Mouse (Mus musculus) right cerebral cortex, adult 18-20 months (tissue): ENCODE data around the gene Hoxd3.

Experiments used
- DNase-seq: peaks from one replicate; pipeline ENCODE4 v3.0.0; 2022; ENCODE audit warnings: mixed read lengths

Hoxd3 gene

GRCm38 (mm10) chr2:74693432-74693827, 18.3 kb upstream of the Hoxd3 start:
- DNase-seq, result no peak

- DNase-seq, result no peak
Observed at GRCm38 (mm10) chr2:74694066-74694465, 17.7 kb upstream of the Hoxd3 start.

- DNase-seq, result no peak
Observed at GRCm38 (mm10) chr2:74695383-74695782, 16.3 kb upstream of the Hoxd3 start.

GRCm38 (mm10) chr2:74695813-74696430, 15.8 kb upstream of the Hoxd3 start:
- no peak for DNase-seq

GRCm38 (mm10) chr2:74696442-74697335, 15.0 kb upstream of the Hoxd3 start:
- DNase-seq, result no peak

- no peak for DNase-seq
Observed at GRCm38 (mm10) chr2:74697567-74698121, 14.1 kb upstream of the Hoxd3 start, which contains the start of gene Hoxd9. Gene Hoxd9, plus strand, starts transcription at chr2:74697727.

- DNase-seq, result no peak
Observed at GRCm38 (mm10) chr2:74698201-74699052, 13.3 kb upstream of the Hoxd3 start.

- DNase-seq, result no peak
Observed at GRCm38 (mm10) chr2:74699053-74699430, 12.7 kb upstream of the Hoxd3 start.

GRCm38 (mm10) chr2:74699664-74700545, 11.8 kb upstream of the Hoxd3 start:
- DNase-seq, result no peak

- no peak for DNase-seq
Observed at GRCm38 (mm10) chr2:74700546-74701112, 11.1 kb upstream of the Hoxd3 start.

GRCm38 (mm10) chr2:74701949-74702819, 9.5 kb upstream of the Hoxd3 start:
- DNase-seq, result peak; percentile 60

- no peak for DNase-seq
Observed at GRCm38 (mm10) chr2:74702820-74703219, 8.9 kb upstream of the Hoxd3 start.

GRCm38 (mm10) chr2:74703317-74703716, 8.4 kb upstream of the Hoxd3 start:
- no peak for DNase-seq

- no peak for DNase-seq
Observed at GRCm38 (mm10) chr2:74703720-74704392, 7.9 kb upstream of the Hoxd3 start.

GRCm38 (mm10) chr2:74704393-74704998, 7.2 kb upstream of the Hoxd3 start, which contains the start of gene Hoxd8:
Gene Hoxd8, plus strand, starts transcription at chr2:74704615.
- no peak for DNase-seq

- DNase-seq, result no peak
Observed at GRCm38 (mm10) chr2:74704999-74705466, 6.7 kb upstream of the Hoxd3 start.

GRCm38 (mm10) chr2:74705467-74706089, 6.1 kb upstream of the Hoxd3 start:
- no peak for DNase-seq

- DNase-seq, result no peak
Observed at GRCm38 (mm10) chr2:74706393-74706960, 5.2 kb upstream of the Hoxd3 start.
